Mouse (Mus musculus): Measurements from ENCODE around the gene Pcna.

GRCm38 (mm10) chr2:132281560-132282452, 28.7 kb upstream of the Pcna start:
- TF ChIP-seq POLR2A (IDR thresholded peaks at IDR 0.05; ENCODE audit: borderline replicate concordance, control insufficient read depth, low read depth, low read length) (no peak), CTCF (IDR thresholded peaks at IDR 0.05; ENCODE audit: control insufficient read depth, insufficient read depth, low read length) (no peak)
